Mouse (Mus musculus): Measurements from ENCODE around the gene Gm10354. TPM values are rescaled to one million over a fixed set of nuclear protein-coding genes. Genes with fewer than 3 reads are reported as not detected.
"Not testable (repeated sequence)": the region's sequence is repeated elsewhere in the genome, so short reads cannot be mapped to it uniquely, and the experiment has no call there.

Gm10354 gene
- polyA plus RNA-seq, 1 experiment from 2014 or later, result not detected

GRCm38 (mm10) chr5:14998077-14998476 is 19.3 kb upstream of the Gm10354 start:
- 65% methylated on average over 9 of the region's 9 CpGs for WGBS (ENCODE audit: insufficient replicate concordance)

GRCm38 (mm10) chr5:14997556-14997955 is 18.8 kb upstream of the Gm10354 start:
- H3K4me1 ChIP-seq (ENCODE audit: control insufficient read depth, low read depth, low read length); ATAC-seq (ENCODE audit: low read depth); H3K4me2 ChIP-seq (ENCODE audit: low read depth, low read length); H3K9me3 ChIP-seq (replicated peaks; ENCODE audit: control insufficient read depth, low read length); H3K27me3 ChIP-seq (ENCODE audit: control insufficient read depth, insufficient read depth, low read depth, low read length); H3K9ac ChIP-seq (ENCODE audit: low read depth, low read length); H3K4me3 ChIP-seq (ENCODE audit: low read depth, low read length); H3K36me3 ChIP-seq (ENCODE audit: control insufficient read depth, insufficient read depth); H3K27ac ChIP-seq (ENCODE audit: low read length): not testable (repeated sequence)
- 58% methylated on average over 4 of the region's 4 CpGs for WGBS (ENCODE audit: insufficient replicate concordance)

More at GRCm38 (mm10) chr5:14998077-14998476, 19.3 kb upstream of the Gm10354 start:
- not testable (repeated sequence) for H3K9me3 ChIP-seq (replicated peaks; ENCODE audit: control insufficient read depth, low read length); H3K4me3 ChIP-seq (ENCODE audit: low read depth, low read length); H3K27ac ChIP-seq (ENCODE audit: low read length); ATAC-seq (ENCODE audit: low read depth); H3K4me2 ChIP-seq (ENCODE audit: low read depth, low read length); H3K9ac ChIP-seq (ENCODE audit: low read depth, low read length); H3K4me1 ChIP-seq (ENCODE audit: control insufficient read depth, low read depth, low read length); H3K27me3 ChIP-seq (ENCODE audit: control insufficient read depth, insufficient read depth, low read depth, low read length); H3K36me3 ChIP-seq (ENCODE audit: control insufficient read depth, insufficient read depth)

- not testable (repeated sequence) for ATAC-seq (ENCODE audit: low read depth); H3K4me3 ChIP-seq (ENCODE audit: low read depth, low read length); H3K27ac ChIP-seq (ENCODE audit: low read length); H3K9me3 ChIP-seq (replicated peaks; ENCODE audit: control insufficient read depth, low read length); H3K9ac ChIP-seq (ENCODE audit: low read depth, low read length); H3K27me3 ChIP-seq (ENCODE audit: control insufficient read depth, insufficient read depth, low read depth, low read length); H3K4me1 ChIP-seq (ENCODE audit: control insufficient read depth, low read depth, low read length); H3K4me2 ChIP-seq (ENCODE audit: low read depth, low read length); H3K36me3 ChIP-seq (ENCODE audit: control insufficient read depth, insufficient read depth)
- WGBS (ENCODE audit: insufficient replicate concordance), result 50% methylated on average over 6 of the region's 7 CpGs
Measured at GRCm38 (mm10) chr5:14996670-14997249, 18.0 kb upstream of the Gm10354 start.

GRCm38 (mm10) chr5:14994124-14994523 is 15.4 kb upstream of the Gm10354 start:
- not testable (repeated sequence) for H3K4me3 ChIP-seq (ENCODE audit: low read depth, low read length); H3K9ac ChIP-seq (ENCODE audit: low read depth, low read length); H3K9me3 ChIP-seq (replicated peaks; ENCODE audit: control insufficient read depth, low read length); H3K4me2 ChIP-seq (ENCODE audit: low read depth, low read length); H3K4me1 ChIP-seq (ENCODE audit: control insufficient read depth, low read depth, low read length); ATAC-seq (ENCODE audit: low read depth); H3K36me3 ChIP-seq (ENCODE audit: control insufficient read depth, insufficient read depth); H3K27ac ChIP-seq (ENCODE audit: low read length); H3K27me3 ChIP-seq (ENCODE audit: control insufficient read depth, insufficient read depth, low read depth, low read length)
- 67% methylated on average over 6 of the region's 6 CpGs for WGBS (ENCODE audit: insufficient replicate concordance)

DNA sequence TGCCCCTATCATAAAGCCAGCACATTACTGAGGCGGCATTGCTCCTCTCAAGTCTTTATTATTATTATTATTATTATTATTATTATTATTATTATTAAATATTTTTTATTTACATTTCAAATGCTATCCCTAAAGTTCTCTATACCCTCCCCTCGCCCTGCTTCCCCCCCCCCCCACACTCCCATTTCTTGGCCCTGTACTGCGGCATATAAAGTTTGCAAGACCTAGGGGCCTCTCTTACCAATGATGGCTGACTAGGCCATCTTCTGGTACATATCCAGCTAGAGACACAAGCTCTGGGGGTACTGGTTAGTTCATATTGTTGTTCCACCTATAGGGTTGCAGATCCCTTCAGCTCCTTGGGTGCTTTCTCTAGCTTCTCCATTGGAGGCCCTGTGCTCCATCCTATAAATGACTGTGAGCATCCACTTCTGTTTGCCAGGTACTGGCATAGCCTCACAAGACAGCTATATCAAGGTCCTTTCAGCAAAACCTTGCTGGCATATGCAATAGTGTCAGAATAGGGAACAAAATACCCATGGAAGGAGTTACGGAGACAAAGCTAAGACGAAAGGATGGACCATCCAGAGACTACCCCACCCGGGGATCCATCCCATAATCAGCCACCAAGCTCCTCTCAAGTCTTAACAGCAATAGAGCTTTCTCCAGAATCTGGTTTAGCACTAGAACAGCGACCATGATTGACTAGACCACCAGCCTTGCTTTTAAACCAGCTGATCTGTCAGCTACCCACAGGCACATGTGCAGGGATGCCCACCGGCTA is 11.8 kb upstream of the Gm10354 start:
- H3K27me3 ChIP-seq (ENCODE audit: control insufficient read depth, insufficient read depth, low read depth, low read length); H3K9ac ChIP-seq (ENCODE audit: low read depth, low read length); ATAC-seq (ENCODE audit: low read depth); H3K27ac ChIP-seq (ENCODE audit: low read length); H3K9me3 ChIP-seq (replicated peaks; ENCODE audit: control insufficient read depth, low read length); H3K4me2 ChIP-seq (ENCODE audit: low read depth, low read length); H3K4me3 ChIP-seq (ENCODE audit: low read depth, low read length); H3K36me3 ChIP-seq (ENCODE audit: control insufficient read depth, insufficient read depth); H3K4me1 ChIP-seq (ENCODE audit: control insufficient read depth, low read depth, low read length): not testable (repeated sequence)
- 57% methylated on average over 7 of the region's 8 CpGs for WGBS (ENCODE audit: insufficient replicate concordance)

GRCm38 (mm10) chr5:14986649-14987387 is 8.1 kb upstream of the Gm10354 start:
- not testable (repeated sequence) for H3K4me2 ChIP-seq (ENCODE audit: low read depth, low read length); H3K36me3 ChIP-seq (ENCODE audit: control insufficient read depth, insufficient read depth); H3K9me3 ChIP-seq (replicated peaks; ENCODE audit: control insufficient read depth, low read length); H3K9ac ChIP-seq (ENCODE audit: low read depth, low read length); H3K4me3 ChIP-seq (ENCODE audit: low read depth, low read length); ATAC-seq (ENCODE audit: low read depth); H3K4me1 ChIP-seq (ENCODE audit: control insufficient read depth, low read depth, low read length); H3K27ac ChIP-seq (ENCODE audit: low read length); H3K27me3 ChIP-seq (ENCODE audit: control insufficient read depth, insufficient read depth, low read depth, low read length)
- 28% methylated on average over 5 of the region's 6 CpGs for WGBS (ENCODE audit: insufficient replicate concordance)

GRCm38 (mm10) chr5:14977368-14977767 is 1.4 kb downstream of the Gm10354 start:
- not testable (repeated sequence) for H3K9me3 ChIP-seq (replicated peaks; ENCODE audit: control insufficient read depth, low read length); H3K4me3 ChIP-seq (ENCODE audit: low read depth, low read length); H3K4me2 ChIP-seq (ENCODE audit: low read depth, low read length); H3K27me3 ChIP-seq (ENCODE audit: control insufficient read depth, insufficient read depth, low read depth, low read length); ATAC-seq (ENCODE audit: low read depth); H3K9ac ChIP-seq (ENCODE audit: low read depth, low read length); H3K27ac ChIP-seq (ENCODE audit: low read length); H3K36me3 ChIP-seq (ENCODE audit: control insufficient read depth, insufficient read depth); H3K4me1 ChIP-seq (ENCODE audit: control insufficient read depth, low read depth, low read length)
- 54% methylated on average over 4 of the region's 4 CpGs for WGBS (ENCODE audit: insufficient replicate concordance)

DNA sequence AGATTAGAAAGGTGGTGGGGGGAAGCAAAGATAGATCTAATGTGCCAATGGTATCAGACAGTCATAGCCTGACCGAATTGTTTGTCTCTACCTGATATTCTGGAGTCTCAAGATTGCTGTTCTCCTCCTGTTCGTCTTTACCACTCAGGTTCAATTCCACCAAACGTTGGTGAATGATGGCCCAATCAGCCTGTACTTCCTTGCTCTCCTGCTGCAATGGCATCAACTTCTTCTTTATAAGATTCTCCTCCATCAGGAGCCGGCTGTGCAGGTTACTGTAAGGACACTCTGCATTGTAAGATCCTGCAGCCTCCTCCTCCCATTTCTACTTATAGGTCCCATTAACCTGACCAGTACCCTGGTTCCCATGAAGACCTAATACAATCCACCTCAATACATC is 3.4 kb downstream of the Gm10354 start:
- not testable (repeated sequence) for H3K27ac ChIP-seq (ENCODE audit: low read length); H3K4me3 ChIP-seq (ENCODE audit: low read depth, low read length); H3K27me3 ChIP-seq (ENCODE audit: control insufficient read depth, insufficient read depth, low read depth, low read length); ATAC-seq (ENCODE audit: low read depth); H3K36me3 ChIP-seq (ENCODE audit: control insufficient read depth, insufficient read depth); H3K4me2 ChIP-seq (ENCODE audit: low read depth, low read length); H3K9me3 ChIP-seq (replicated peaks; ENCODE audit: control insufficient read depth, low read length); H3K9ac ChIP-seq (ENCODE audit: low read depth, low read length); H3K4me1 ChIP-seq (ENCODE audit: control insufficient read depth, low read depth, low read length)
- WGBS (ENCODE audit: insufficient replicate concordance), result 34% methylated on average over 3 of the region's 4 CpGs

DNA sequence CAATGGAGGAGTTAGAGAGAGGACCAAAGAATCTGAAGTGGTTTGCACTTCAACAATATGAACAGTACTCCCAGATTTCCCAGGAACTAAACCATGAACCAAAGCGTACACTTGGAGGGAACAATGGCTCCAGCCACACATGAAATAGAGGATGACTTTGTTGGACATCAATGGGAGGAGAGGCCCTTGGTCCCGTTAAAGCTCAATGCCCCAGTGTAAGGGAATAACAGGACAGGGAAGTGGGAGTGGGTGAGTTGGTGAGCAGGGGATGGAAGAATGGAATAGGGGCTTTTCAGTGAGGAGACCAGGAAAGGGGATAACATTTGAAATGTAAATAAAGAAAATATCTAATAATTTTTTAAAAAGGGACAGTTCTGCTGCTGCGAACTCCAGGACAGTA is 5.9 kb downstream of the Gm10354 start:
- not testable (repeated sequence) for H3K9ac ChIP-seq (ENCODE audit: low read depth, low read length); H3K9me3 ChIP-seq (replicated peaks; ENCODE audit: control insufficient read depth, low read length); H3K36me3 ChIP-seq (ENCODE audit: control insufficient read depth, insufficient read depth); ATAC-seq (ENCODE audit: low read depth); H3K27ac ChIP-seq (ENCODE audit: low read length); H3K4me1 ChIP-seq (ENCODE audit: control insufficient read depth, low read depth, low read length); H3K27me3 ChIP-seq (ENCODE audit: control insufficient read depth, insufficient read depth, low read depth, low read length); H3K4me2 ChIP-seq (ENCODE audit: low read depth, low read length); H3K4me3 ChIP-seq (ENCODE audit: low read depth, low read length)
- WGBS (ENCODE audit: insufficient replicate concordance), result 51% methylated on average over 3 of the region's 3 CpGs

Measured in liver, embryonic 16.5 days (tissue).